25 mouse cellular contexts compared by ENCODE assay signal in genomic region chr4:133481488-133481887, GRCm38 (mm10). TPM values are rescaled to one million over a fixed set of nuclear protein-coding genes. Genes with fewer than 3 reads are reported as not detected.
DNase-seq lines count a peak whose midpoint lies in the region; ATAC-seq and TF ChIP-seq lines count a peak whose summit lies in the region.
"Had no signal": no experiment of that assay in that cellular context is flagged by ENCODE, and none has a peak within 500 bp of the region (broad histone marks: within the 10 kb centered on the region; RNA-seq: fewer than 3 reads in every experiment).

No protein-coding gene starts in this region.

- WGBS in heart, embryonic 16.5 days: 9% methylated on average over 4 of the region's 4 CpGs
- 26% methylated on average over 4 of the region's 4 CpGs for WGBS in kidney, embryonic 14.5 days

- no peak for ATAC-seq in heart, embryonic 16.5 days (replicated peaks; ENCODE audit: extremely low read depth, insufficient read depth, low FRiP score)
- ATAC-seq in kidney, embryonic 14.5 days (ENCODE audit: low FRiP score, low TSS enrichment): no peak
- ATAC-seq: forebrain, embryonic 13.5 days; inflammation-experienced regulatory T-cells, adult 6 months; liver, postnatal 0 days had no signal

- no peaks in the 10 kb centered on the region for H3K9me3 ChIP-seq in heart, embryonic 16.5 days (replicated peaks; ENCODE audit: control insufficient read depth, low read length)
- H3K9me3 ChIP-seq in kidney, embryonic 14.5 days (ENCODE audit: control insufficient read depth, low read length): no peaks in the 10 kb centered on the region
- H3K9me3 ChIP-seq: forebrain, embryonic 13.5 days; hindbrain, embryonic 13.5 days; midbrain, embryonic 12.5 days; neural tube, embryonic 12.5 days had no signal

- peaks cover 24% of the 10 kb centered on the region for H3K27me3 ChIP-seq in heart, embryonic 16.5 days (ENCODE audit: control insufficient read depth, insufficient read depth, low read length)
- H3K27me3 ChIP-seq in kidney, embryonic 14.5 days (ENCODE audit: control insufficient read depth, insufficient read depth, low read length): peaks cover 28% of the 10 kb centered on the region

- no peak overlapping the region for H3K27ac ChIP-seq in heart, embryonic 16.5 days (ENCODE audit: low read length)
- peak overlapping the region; percentile 42 for H3K27ac ChIP-seq in embryonic fibroblast, embryonic 13.5 days (ENCODE audit: insufficient read depth, low read length)
- no peak overlapping the region for H3K27ac ChIP-seq in kidney, embryonic 14.5 days (ENCODE audit: low read depth, low read length)
- H3K27ac ChIP-seq: forebrain, embryonic 13.5 days; hindbrain, embryonic 13.5 days; midbrain, embryonic 12.5 days; neural tube, embryonic 12.5 days had no signal

- no peak overlapping the region for H3K4me3 ChIP-seq in heart, embryonic 16.5 days (ENCODE audit: low read length)
- peak overlapping the region; percentile 59; the same call in 1 of the 2 replicates for H3K4me3 ChIP-seq in embryonic fibroblast, embryonic 13.5 days (ENCODE audit: insufficient read depth, low read length)
- no peak overlapping the region for H3K4me3 ChIP-seq in kidney, embryonic 14.5 days (ENCODE audit: low read length)
- H3K4me3 ChIP-seq: erythroblast, embryonic 14.5 days; forebrain, embryonic 13.5 days; hindbrain, embryonic 13.5 days; midbrain, embryonic 12.5 days; neural tube, embryonic 12.5 days had no signal

- H3K9ac ChIP-seq in heart, embryonic 16.5 days (ENCODE audit: low read length): 0 out of 2 replicates have a peak overlapping the region, but pooled peaks have one; percentile 16
- no peak overlapping the region for H3K9ac ChIP-seq in kidney, embryonic 14.5 days (ENCODE audit: low read depth, low read length)
- H3K9ac ChIP-seq: forebrain, embryonic 13.5 days; hindbrain, embryonic 13.5 days; midbrain, embryonic 12.5 days; neural tube, embryonic 12.5 days had no signal

- no peak overlapping the region for H3K4me2 ChIP-seq in heart, embryonic 16.5 days (ENCODE audit: low read depth, low read length)
- no peak overlapping the region for H3K4me2 ChIP-seq in kidney, embryonic 14.5 days (replicated peaks; ENCODE audit: low read depth, low read length)
- H3K4me2 ChIP-seq: forebrain, embryonic 13.5 days; hindbrain, embryonic 13.5 days; midbrain, embryonic 12.5 days; neural tube, embryonic 12.5 days had no signal

- no peak for TF ChIP-seq POLR2A in embryonic fibroblast, embryonic 13.5 days (IDR thresholded peaks at IDR 0.05; ENCODE audit: low read depth, low read length)

- H3K4me1 ChIP-seq in heart, embryonic 16.5 days (ENCODE audit: control insufficient read depth, insufficient read depth, low read length): peaks cover 19% of the 10 kb centered on the region
- H3K4me1 ChIP-seq in embryonic fibroblast, embryonic 13.5 days (ENCODE audit: control insufficient read depth, insufficient read depth, low read length): peaks cover 14% of the 10 kb centered on the region; the same call in 1 of the 2 replicates
- peaks cover 8% of the 10 kb centered on the region for H3K4me1 ChIP-seq in kidney, embryonic 14.5 days (ENCODE audit: control insufficient read depth, insufficient read depth, low read length)

- H3K36me3 ChIP-seq in heart, embryonic 16.5 days (ENCODE audit: control insufficient read depth, insufficient read depth): no peaks in the 10 kb centered on the region
- no peaks in the 10 kb centered on the region for H3K36me3 ChIP-seq in kidney, embryonic 14.5 days (ENCODE audit: control insufficient read depth, insufficient read depth, low read length)
- H3K36me3 ChIP-seq: hindbrain, embryonic 13.5 days; midbrain, embryonic 12.5 days; neural tube, embryonic 12.5 days had no signal

- TF ChIP-seq CTCF in embryonic fibroblast, embryonic 13.5 days (IDR thresholded peaks at IDR 0.05; ENCODE audit: borderline replicate concordance, insufficient read depth, low read length): no peak

- DNase-seq in adrenal gland, adult 2 months: peak; percentile 65
- no peak for DNase-seq in adrenal gland, adult 18-20 months (ENCODE audit: low spot score in 2 of 2)
- DNase-seq in heart, adult 9 months (ENCODE audit: low spot score in 2 of 2): no peak
- peak; percentile 70 for DNase-seq in 3134 (ENCODE audit: extremely low read depth, insufficient read length, low spot score)
- DNase-seq in spleen, postnatal 36 days (ENCODE audit: low spot score in 2 of 2): no peak
- DNase-seq: cerebellum, adult 9-10 months; heart, postnatal 10 days; kidney, adult 9 months; left cerebral cortex, postnatal 4 days; liver; liver, postnatal 0 days; right cerebral cortex, adult 18-20 months; thymus, postnatal 25 days had no signal

RNA-seq across cellular contexts. Expression of gene Tent5b, which starts 1.6 kb away (rescaled TPM):
- total RNA-seq in adrenal gland, adult 2 months (2021): 10 to 100 TPM in 1 of 2 experiments, 1 to 10 TPM in 1; 1.7 to 14.7 TPM
- 3.0 and 7.2 TPM in 2 replicates for polyA plus RNA-seq in adrenal gland, adult 2 months (2012; rRNA removed)
- 1 to 10 TPM; 2.0 to 4.6 TPM for total RNA-seq in adrenal gland, adult 18-20 months (2021)
- 1.0 and 1.3 TPM in 2 replicates for polyA plus RNA-seq in heart, embryonic 16.5 days (2015; fragmentation: Nextera tagmentation; extraction: Ambion mirVana)
- 9.1 and 13.3 TPM in 2 replicates for polyA plus RNA-seq in embryonic fibroblast, embryonic 13.5 days (2011; ENCODE audit: insufficient read length, low read depth, missing spikeins)
- 0.35 and 0.94 TPM in 2 replicates for polyA plus RNA-seq in kidney, embryonic 14.5 days (2014; fragmentation: Nextera tagmentation; extraction: Ambion mirVana)
- total RNA-seq: common myeloid progenitor, adult 5-6 weeks; left cerebral cortex, postnatal 4 days; megakaryocyte progenitor cell, adult 5-6 weeks; monocyte, adult 5-6 weeks had no signal
- polyA plus RNA-seq: erythroblast, embryonic 14.5 days; inflammation-experienced regulatory T-cells, adult 6 months had no signal

RNA-seq across cellular contexts. Expression of gene Trnp1, which starts 16.9 kb away (rescaled TPM):
- 1 to 10 TPM; 4.4 to 7.5 TPM for total RNA-seq in adrenal gland, adult 2 months (2021)
- polyA plus RNA-seq in adrenal gland, adult 2 months (2012; rRNA removed): 7.4 and 11.4 TPM in 2 replicates
- 1 to 10 TPM; 4.4 to 5.3 TPM for total RNA-seq in adrenal gland, adult 18-20 months (2021)
- polyA plus RNA-seq in heart, embryonic 16.5 days (2015; fragmentation: Nextera tagmentation; extraction: Ambion mirVana): 0.64 and 1.5 TPM in 2 replicates
- 32.3 and 37.4 TPM in 2 replicates for polyA plus RNA-seq in embryonic fibroblast, embryonic 13.5 days (2011; ENCODE audit: insufficient read length, low read depth, missing spikeins)
- polyA plus RNA-seq in kidney, embryonic 14.5 days (2014; fragmentation: Nextera tagmentation; extraction: Ambion mirVana): 1.4 and 1.6 TPM in 2 replicates
- total RNA-seq: common myeloid progenitor, adult 5-6 weeks; megakaryocyte progenitor cell, adult 5-6 weeks; monocyte, adult 5-6 weeks had no signal
- polyA plus RNA-seq: erythroblast, embryonic 14.5 days; inflammation-experienced regulatory T-cells, adult 6 months; liver, postnatal 0 days had no signal

RNA-seq across cellular contexts. Expression of gene Kdf1, which starts 37.3 kb away (rescaled TPM):
- total RNA-seq in adrenal gland, adult 2 months (2021): 1 to 10 TPM; 1.8 to 2.1 TPM
- 4.4 and 5.3 TPM in 2 replicates for polyA plus RNA-seq in adrenal gland, adult 2 months (2012; rRNA removed)
- under 1 TPM; 0.42 to 0.99 TPM for total RNA-seq in adrenal gland, adult 18-20 months (2021)
- polyA plus RNA-seq in heart, embryonic 16.5 days (2015; fragmentation: Nextera tagmentation; extraction: Ambion mirVana): 3.1 and 4.5 TPM in 2 replicates
- not detected in 2 replicates for polyA plus RNA-seq in embryonic fibroblast, embryonic 13.5 days (2011; ENCODE audit: insufficient read length, low read depth, missing spikeins)
- 15.3 and 21.4 TPM in 2 replicates for polyA plus RNA-seq in kidney, embryonic 14.5 days (2014; fragmentation: Nextera tagmentation; extraction: Ambion mirVana)
- total RNA-seq: common myeloid progenitor, adult 5-6 weeks; heart, postnatal 10 days; megakaryocyte progenitor cell, adult 5-6 weeks; monocyte, adult 5-6 weeks had no signal
- polyA plus RNA-seq: erythroblast, embryonic 14.5 days had no signal

Comparison
In these comparisons a context has a peak if more than half of its experiments do, and no peak if none do; other contexts are left out.
1. DNase-seq: peak in adrenal gland, adult 2 months (single experiment) and 3134 (single experiment); none in adrenal gland, adult 18-20 months (0 of 2), heart, adult 9 months (0 of 2) and spleen, postnatal 36 days (0 of 2).